Mouse (Mus musculus): Measurements from ENCODE around the gene Sptbn4.

Sptbn4 gene

DNA sequence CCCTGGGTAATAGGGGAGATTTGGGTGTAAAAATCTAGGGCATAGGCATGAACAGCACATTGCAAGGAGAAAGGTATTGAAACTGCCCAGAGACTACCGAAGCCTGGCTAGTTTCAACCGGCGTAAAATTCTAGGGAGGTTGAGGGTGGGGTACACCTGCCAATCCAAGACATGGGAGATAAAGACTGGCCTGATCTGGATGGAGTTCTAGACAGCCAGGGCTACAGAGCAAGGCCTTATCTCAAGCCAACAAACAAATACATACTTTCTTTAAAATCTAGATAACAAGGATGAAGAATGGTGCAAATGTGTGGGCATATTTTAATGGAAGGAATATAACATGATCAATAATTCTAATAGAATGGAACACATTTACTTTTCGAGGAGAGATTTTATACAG, 92.7 kb downstream of the Sptbn4 start:
- DNase-seq (ENCODE audit: low spot score in 2 of 2), result no peak

DNA sequence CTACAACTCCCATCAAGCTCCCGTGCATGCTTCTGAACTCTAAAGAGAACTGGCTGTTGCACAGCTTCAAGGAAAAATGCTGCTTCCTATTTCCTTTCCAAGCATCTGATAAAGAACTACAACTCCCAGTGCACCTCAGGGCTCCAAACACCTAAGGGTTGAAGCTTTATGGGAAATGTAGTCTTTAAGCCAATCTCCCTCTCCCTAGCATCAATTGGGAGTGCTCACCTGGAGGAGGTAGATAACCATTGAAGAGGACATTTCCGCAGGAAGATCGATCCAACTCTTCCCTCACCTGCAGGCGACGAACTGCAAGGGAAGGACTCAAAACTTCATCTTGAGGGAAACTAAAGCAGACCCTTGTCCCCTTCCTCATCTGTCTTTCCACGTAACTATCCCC, 93.3 kb downstream of the Sptbn4 start:
- DNase-seq (ENCODE audit: low spot score in 2 of 2), result no peak

- no peak for DNase-seq (ENCODE audit: low spot score in 2 of 2)
Observed at GRCm38 (mm10) chr7:27345444-27345843, 102.0 kb downstream of the Sptbn4 start.

DNA sequence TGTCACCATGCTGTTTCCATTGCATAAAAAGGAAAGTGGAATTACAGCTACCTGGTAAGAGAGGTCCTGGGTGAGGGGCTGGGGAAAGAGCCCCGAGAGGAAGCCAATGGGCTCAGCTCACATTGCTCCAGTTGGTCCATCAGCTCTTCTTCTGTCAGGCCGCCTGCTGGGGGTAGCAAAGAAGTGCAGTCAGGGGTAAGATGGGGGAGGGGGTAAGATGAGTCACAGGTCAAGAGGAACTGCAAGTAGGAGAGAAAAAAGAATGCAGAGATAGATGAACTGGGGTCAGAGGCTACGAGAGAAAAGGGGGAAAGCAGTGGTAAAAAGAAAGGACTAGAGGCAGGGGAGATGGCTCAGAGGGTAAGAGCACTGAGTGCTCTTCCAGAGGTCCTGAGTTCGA, 104.9 kb downstream of the Sptbn4 start:
- no peak for DNase-seq (ENCODE audit: low spot score in 2 of 2)

DNA sequence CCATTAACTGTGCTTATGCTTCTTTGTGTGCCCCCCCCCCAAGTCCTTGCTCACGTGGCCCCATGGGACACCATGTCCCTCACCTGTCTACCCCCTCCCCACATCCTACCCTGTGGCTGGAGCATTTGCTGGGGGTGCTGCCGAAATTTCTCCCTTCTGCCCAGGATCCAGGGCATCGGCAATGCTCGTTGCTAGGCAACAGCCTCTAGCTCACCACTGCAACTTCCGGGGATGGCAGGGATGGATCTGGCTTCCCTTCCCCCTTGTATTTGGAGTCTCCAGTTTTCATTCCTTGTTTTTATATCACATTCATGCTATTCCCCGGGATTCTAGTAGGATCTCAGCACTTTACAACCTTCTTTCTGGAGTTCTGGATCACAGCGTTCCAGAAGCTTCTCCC, 108.0 kb downstream of the Sptbn4 start:
- DNase-seq (ENCODE audit: low spot score in 2 of 2), result no peak

DNA sequence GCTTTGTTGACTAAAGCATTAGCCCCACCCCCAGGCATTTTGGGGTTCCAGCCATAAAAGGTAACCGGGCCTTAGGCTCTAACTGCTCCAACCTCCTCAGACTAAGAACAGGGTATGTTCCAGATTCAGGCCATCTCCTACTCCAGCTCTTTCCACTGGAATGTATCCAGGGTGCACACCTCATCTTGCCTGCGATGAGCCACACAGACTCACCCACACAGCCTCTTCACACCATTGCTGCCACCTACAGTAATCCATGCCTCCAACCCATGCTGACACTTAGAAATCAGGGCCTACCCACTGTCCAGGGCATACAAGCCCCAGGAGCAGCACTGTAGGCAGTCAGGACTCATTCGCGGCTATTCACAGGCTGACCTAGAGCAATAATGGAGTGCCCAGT, 108.4 kb downstream of the Sptbn4 start:
- DNase-seq (ENCODE audit: low spot score in 2 of 2), result no peak

DNA sequence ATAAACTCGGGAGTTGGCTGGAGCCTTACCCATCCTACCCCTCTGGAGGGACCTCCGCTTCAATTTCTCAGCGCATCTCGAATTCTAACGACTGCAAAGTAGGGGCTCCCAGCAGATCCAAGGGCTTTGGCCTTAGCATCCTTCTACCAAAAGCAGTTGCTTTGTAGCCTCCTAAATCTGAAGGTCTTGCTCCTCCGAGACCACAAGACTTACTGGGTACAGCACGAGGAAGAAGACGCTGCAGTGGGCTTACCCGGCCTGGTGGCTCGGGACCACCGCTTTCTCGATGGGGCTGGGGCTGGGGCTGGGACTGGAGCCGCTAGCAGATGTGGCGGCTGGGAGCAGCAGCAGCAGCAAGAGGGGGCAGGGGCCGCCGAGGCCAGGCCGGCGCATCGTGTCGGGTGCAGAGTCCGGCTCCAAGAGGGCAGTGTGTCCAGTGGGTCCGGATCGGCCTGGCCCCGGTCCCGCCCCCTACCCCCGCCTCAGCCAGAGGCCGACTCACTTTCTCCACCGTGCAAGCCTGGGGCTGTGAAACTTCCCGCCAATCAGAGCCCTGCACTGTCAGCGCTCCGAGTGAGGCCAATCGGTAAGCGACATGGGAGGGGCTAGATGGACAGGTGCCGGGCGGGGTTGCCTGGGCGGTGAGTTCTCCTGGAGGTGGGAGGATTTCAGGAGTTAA, 110.2 kb downstream of the Sptbn4 start, which contains the start of gene Ltbp4:
Gene Ltbp4 (minus strand): TSS at position 518 of the 679 bp plus-strand sequence.
- DNase-seq (ENCODE audit: low spot score in 2 of 2), result no peak

DNA sequence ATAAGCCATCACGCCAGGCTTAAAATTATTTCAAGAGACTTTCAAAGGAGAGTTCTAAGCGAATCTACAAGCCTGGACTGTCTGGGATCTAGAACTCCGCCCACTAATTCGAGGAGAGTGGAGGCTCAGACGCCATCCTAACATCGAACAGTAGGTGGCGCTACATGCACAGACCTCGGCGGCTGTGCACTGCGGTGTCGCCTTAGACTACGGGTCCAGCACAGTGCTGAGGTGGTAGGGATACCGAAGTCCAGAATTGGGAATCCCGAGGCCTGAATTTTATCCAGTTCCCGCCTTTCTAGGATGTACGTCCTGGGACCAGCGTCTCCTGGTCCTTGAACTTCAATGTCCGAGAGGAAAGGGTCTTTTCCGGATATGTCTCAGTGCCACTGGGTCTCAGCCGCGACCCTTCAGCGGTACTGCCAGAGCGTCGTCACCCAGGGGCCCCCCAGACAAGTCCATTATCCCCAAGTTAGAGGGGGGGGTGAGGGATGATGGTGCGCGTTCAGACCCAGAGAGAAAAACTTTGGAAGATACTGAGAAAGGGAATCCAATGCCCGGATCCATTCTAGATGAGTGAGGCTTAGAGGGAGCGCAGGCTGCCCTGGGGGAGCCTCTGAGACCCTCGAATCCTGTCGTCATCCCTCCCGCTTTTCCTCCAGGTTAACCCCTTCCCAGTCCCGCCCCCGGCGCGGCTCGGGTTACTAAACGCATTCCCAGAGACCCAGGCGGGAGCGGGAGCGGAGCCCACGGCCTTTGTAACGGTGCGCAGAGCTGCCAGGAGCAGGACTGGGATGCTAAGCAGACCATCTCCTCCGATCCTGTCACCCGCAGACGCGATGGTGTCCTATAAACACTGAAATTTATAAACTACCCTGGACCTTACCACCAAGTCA, 111.3 kb downstream of the Sptbn4 start:
- peak; percentile 87 to 88 for DNase-seq (ENCODE audit: low spot score in 2 of 2)

DNA sequence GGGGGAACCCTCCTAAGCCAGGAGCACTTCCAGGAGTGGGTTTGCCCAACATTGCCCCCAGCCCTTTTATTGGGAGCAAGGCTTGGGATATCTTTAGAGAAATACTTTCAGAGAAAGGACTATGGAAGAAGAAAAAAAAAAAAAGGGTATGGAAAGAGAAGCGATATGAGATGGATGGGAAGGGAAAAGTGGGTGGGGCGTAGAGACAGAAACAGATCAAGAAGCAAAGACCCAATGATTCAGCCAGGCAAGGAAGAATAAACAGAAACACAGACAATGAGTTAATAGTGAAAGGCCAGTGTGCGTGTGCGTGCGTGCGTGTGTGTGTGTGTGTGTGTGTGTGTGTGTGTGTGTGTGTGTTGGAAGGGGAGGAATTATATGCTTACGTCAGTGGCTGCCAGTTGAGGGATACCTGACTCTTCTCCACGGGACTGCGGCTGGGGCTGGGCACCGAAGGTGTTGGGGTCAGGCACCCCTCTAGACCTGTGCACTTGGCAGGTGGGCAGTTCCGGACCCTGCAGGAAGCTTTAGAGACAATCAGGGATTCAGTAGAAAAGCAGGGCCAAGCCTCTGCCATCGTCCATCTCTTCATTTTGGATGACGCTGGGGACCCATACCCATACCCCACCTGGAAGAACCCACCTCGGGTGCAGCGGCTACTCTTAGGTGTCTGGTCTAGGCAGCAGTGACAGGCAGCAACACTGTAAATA, 112.3 kb downstream of the Sptbn4 start:
- DNase-seq (ENCODE audit: low spot score in 2 of 2), result no peak

- no peak for DNase-seq (ENCODE audit: low spot score in 2 of 2)
Observed at GRCm38 (mm10) chr7:27334405-27334911, 113.0 kb downstream of the Sptbn4 start.

- DNase-seq (ENCODE audit: low spot score in 2 of 2), result no peak
Observed at GRCm38 (mm10) chr7:27333316-27333941, 114.1 kb downstream of the Sptbn4 start.

- peak; percentile 74 to 80 for DNase-seq (ENCODE audit: low spot score in 2 of 2)
Observed at GRCm38 (mm10) chr7:27332353-27333199, 114.9 kb downstream of the Sptbn4 start.

DNA sequence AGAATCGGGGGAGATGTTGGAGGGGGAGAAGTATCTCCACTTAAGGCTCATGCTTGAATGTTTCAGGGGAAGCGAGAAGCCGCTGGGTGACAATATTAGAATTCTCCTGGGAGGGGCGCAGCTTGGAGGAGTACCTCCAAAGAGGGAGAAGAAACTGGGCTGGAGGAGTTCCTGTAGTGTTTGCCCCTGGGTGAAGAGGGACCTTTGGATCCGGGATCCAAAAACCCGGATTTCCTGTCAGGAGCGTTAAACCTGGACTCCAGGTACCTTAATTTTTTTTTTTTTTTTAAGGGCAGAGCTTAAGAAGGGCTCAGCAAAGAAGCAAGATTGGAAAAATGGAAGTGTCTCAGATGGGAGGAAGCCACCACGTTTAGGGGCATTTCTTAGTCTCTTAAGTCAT, 115.6 kb downstream of the Sptbn4 start:
- no peak for DNase-seq (ENCODE audit: low spot score in 2 of 2)

DNA sequence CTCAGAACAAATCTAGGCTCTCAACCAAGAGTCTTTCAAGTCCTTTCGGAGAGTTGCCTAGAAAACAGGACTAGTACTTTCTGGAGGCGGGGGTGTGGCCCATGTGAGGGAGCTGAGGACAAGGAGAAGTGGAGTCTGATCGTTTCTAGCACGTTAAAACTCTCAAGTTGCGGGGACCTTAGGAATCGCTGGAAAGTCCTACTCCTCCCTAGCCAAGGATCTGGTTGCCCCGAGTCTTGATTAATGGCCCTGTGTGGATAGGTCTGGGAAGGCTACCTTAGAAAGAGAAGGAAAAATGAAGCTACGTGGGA, 116.0 kb downstream of the Sptbn4 start:
- DNase-seq (ENCODE audit: low spot score in 2 of 2), result no peak

GRCm38 (mm10) chr7:27330709-27331540, 116.6 kb downstream of the Sptbn4 start:
- peak in 1 of 2 experiments; percentile 43 for DNase-seq (ENCODE audit: low spot score in 2 of 2)

- no peak for DNase-seq (ENCODE audit: low spot score in 2 of 2)
Observed at GRCm38 (mm10) chr7:27329981-27330380, 117.5 kb downstream of the Sptbn4 start.

DNA sequence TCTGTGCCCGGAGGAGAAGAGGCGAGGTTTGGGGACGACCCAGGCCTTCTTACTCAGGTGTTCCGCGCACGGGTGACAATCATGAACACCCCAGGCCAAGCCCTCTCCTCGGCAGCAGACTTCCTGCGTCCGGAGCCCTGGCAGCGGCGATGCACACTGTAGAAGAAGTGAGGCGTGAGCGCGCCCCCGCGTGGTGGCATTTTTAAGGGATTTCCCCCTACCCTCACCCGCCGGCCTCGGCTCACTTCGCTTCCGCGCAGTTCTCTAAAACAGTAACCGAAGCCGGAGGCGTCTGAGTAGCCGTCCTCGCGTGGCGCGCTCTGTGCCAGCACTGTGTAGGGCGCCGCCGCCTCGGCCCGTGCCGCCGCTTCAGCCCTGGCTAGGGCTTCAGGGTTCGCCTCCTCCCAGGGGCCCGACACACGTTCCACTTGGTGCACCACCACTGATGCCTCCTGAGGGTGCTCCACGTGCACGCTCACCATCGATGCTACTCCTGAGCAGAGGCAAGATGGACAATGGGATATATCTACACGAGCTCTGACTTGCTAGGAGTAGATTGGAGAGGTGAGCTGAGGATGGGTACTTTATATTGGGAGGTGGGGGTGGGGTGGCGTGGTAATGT, 118.0 kb downstream of the Sptbn4 start:
- DNase-seq (ENCODE audit: low spot score in 2 of 2), result peak; percentile 71 to 84

DNA sequence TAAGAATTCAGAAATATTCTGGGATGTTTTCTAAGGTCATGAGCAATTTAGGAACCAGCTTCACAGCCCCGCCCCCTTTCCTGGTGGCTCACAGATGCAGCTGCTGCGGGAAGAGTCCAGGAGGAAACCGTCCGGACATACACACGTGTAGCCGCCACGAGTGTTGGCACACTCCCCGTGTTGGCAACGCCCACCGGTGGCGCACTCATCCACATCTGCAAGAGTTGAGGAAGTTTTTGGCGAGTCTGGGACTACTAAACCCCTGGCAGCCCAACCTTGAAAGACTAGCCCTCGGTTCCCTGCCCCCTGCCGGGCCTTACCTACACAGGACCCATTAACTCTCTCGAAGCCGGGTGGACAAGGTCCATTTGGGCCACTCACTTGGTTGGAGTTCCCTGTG, 118.8 kb downstream of the Sptbn4 start:
- no peak for DNase-seq (ENCODE audit: low spot score in 2 of 2)

GRCm38 (mm10) chr7:27328161-27328560, 119.3 kb downstream of the Sptbn4 start:
- DNase-seq (ENCODE audit: low spot score in 2 of 2), result no peak

- no peak for DNase-seq (ENCODE audit: low spot score in 2 of 2)
Observed at GRCm38 (mm10) chr7:27327500-27327899, 120.0 kb downstream of the Sptbn4 start.

Measured in frontal cortex, postnatal 25 days (tissue).